Mouse (Mus musculus): Measurements from ENCODE around the gene Dnajc1. TPM values are rescaled to one million over a fixed set of nuclear protein-coding genes. Genes with fewer than 3 reads are reported as not detected.

Gene Dnajc1
- polyA plus RNA-seq, 1 experiment from 2014 or later = 32.9 TPM

GRCm38 (mm10) chr2:18310261-18311104, 82.1 kb downstream of the Dnajc1 start:
- 94% methylated on average over 4 of the region's 4 CpGs for WGBS
- H3K4me2 ChIP-seq (ENCODE audit: low read depth, low read length) = no peak overlapping the region
- no peak for ATAC-seq (ENCODE audit: low read depth)
- H3K4me3 ChIP-seq (ENCODE audit: low read length) = no peak overlapping the region
- no peaks in the 10 kb centered on the region for H3K9me3 ChIP-seq (ENCODE audit: control insufficient read depth, low read length)
- no peaks in the 10 kb centered on the region for H3K27me3 ChIP-seq (ENCODE audit: control insufficient read depth, insufficient read depth, low read depth, low read length)
- no peaks in the 10 kb centered on the region for H3K36me3 ChIP-seq (ENCODE audit: control insufficient read depth, insufficient read depth, low read length)
- H3K4me1 ChIP-seq (replicated peaks; ENCODE audit: control insufficient read depth, insufficient read depth, low read length) = no peaks in the 10 kb centered on the region
- no peak overlapping the region for H3K9ac ChIP-seq (ENCODE audit: low read length)
- H3K27ac ChIP-seq (ENCODE audit: low read length) = no peak overlapping the region

DNA sequence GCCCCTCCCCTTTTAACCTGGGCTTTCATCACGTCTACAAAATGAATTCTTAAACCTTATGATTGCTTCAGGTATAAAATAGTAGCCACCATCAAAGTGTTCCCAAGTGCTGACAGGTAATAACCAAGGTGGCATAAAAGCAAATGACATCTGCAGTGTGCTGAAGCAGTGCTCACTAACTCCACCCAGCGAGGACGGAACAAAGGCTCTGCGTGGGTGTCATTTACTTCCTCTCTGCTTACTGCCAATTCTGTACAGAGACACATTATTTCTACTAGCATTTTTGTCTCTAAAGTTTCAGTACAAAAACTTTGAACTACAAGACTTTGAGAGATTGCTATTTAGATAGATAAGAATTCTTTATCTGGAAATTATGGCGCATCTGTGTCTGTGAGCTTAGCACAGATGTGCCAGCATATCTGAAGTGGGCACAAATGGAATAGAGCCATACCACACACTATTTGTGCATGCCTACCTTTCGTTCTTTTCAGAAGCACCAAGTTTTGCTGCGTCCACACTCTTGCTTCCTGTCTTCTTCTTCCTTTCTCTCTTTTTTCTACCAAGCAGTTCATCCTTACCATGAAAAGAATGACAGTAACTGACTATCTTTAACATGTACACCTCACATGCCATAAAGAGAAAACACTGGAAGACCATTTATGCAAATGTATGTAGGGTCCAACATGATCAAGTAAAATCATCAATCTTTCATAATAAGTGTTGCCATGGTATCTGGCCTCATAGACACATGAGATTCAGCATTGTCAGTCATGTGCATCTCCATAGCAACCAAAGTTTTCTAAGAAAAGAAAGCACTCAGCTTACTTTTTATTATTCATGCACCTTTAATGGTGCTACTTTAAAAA, 85.0 kb downstream of the Dnajc1 start:
- ATAC-seq (ENCODE audit: low read depth) = no peak
- Histone ChIP-seq H3K27ac (ENCODE audit: low read length) (no peak overlapping the region), H3K4me3 (ENCODE audit: low read length) (no peak overlapping the region), H3K4me1 (replicated peaks; ENCODE audit: control insufficient read depth, insufficient read depth, low read length) (no peaks in the 10 kb centered on the region), H3K27me3 (ENCODE audit: control insufficient read depth, insufficient read depth, low read depth, low read length) (no peaks in the 10 kb centered on the region), H3K4me2 (ENCODE audit: low read depth, low read length) (no peak overlapping the region), H3K36me3 (ENCODE audit: control insufficient read depth, insufficient read depth, low read length) (no peaks in the 10 kb centered on the region), H3K9me3 (ENCODE audit: control insufficient read depth, low read length) (no peaks in the 10 kb centered on the region), H3K9ac (ENCODE audit: low read length) (no peak overlapping the region)
- 75% methylated on average over 7 of the region's 7 CpGs for WGBS

GRCm38 (mm10) chr2:18300949-18301348, 91.7 kb downstream of the Dnajc1 start:
- no peak overlapping the region for H3K9ac ChIP-seq (ENCODE audit: low read length)
- no peak overlapping the region for H3K4me2 ChIP-seq (ENCODE audit: low read depth, low read length)
- H3K4me3 ChIP-seq (ENCODE audit: low read length) = no peak overlapping the region
- ATAC-seq (ENCODE audit: low read depth) = no peak
- H3K27me3 ChIP-seq (ENCODE audit: control insufficient read depth, insufficient read depth, low read depth, low read length) = no peaks in the 10 kb centered on the region
- no peaks in the 10 kb centered on the region for H3K9me3 ChIP-seq (ENCODE audit: control insufficient read depth, low read length)
- H3K36me3 ChIP-seq (ENCODE audit: control insufficient read depth, insufficient read depth, low read length) = peaks cover 5% of the 10 kb centered on the region
- no peaks in the 10 kb centered on the region for H3K4me1 ChIP-seq (replicated peaks; ENCODE audit: control insufficient read depth, insufficient read depth, low read length)
- 78% methylated on average over 3 of the region's 3 CpGs for WGBS
- no peak overlapping the region for H3K27ac ChIP-seq (ENCODE audit: low read length)

DNA sequence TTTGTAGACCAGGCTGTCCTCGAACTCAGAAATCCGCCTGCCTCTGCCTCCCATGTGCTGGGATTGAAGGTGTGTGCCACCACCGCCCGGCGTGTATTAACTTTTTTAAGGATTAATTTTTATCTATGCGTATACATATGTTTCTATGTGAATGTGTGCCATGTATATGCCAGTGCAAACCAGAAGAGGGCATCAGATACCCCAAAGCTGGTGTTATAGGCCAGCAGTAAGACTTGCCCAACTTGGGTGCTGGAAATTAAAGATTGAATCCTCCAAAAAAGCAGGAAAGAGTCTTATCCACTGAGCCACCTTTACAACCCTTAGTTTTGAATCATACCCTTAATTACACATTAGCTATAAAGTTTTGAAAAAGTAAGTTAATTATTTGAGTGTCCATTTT, 107.5 kb downstream of the Dnajc1 start:
- Histone ChIP-seq H3K4me2 (ENCODE audit: low read depth, low read length) (no peak overlapping the region), H3K27ac (ENCODE audit: low read length) (no peak overlapping the region), H3K4me1 (replicated peaks; ENCODE audit: control insufficient read depth, insufficient read depth, low read length) (no peaks in the 10 kb centered on the region), H3K9me3 (ENCODE audit: control insufficient read depth, low read length) (no peaks in the 10 kb centered on the region), H3K36me3 (ENCODE audit: control insufficient read depth, insufficient read depth, low read length) (peaks cover 4% of the 10 kb centered on the region; the same call in 1 of the 2 replicates), H3K27me3 (ENCODE audit: control insufficient read depth, insufficient read depth, low read depth, low read length) (no peaks in the 10 kb centered on the region), H3K4me3 (ENCODE audit: low read length) (no peak overlapping the region), H3K9ac (ENCODE audit: low read length) (no peak overlapping the region)
- WGBS = 95% methylated on average over 6 of the region's 6 CpGs
- no peak for ATAC-seq (ENCODE audit: low read depth)

DNA sequence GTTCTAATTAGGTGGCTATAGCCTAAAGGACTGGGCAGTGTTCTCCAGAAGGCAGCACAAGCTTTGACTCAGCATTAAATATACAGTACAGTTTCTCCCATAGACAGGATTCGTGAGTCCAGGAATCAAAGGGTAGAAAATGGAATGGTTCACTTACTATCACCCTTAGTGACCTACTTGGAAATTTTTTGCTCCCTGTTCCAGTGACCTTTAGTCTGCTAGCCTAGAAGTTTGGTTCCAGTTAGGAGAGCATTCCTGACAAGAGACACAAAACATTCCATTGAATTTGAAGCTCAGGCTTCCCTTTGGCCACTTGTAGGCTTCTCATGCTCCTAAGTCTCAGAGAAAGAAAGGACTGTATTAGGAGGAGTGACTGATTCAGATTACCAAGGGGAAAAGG, 126.9 kb downstream of the Dnajc1 start:
- no peak overlapping the region for H3K4me2 ChIP-seq (ENCODE audit: low read depth, low read length)
- ATAC-seq (ENCODE audit: low read depth) = no peak
- H3K9ac ChIP-seq (ENCODE audit: low read length) = no peak overlapping the region
- no peak overlapping the region for H3K27ac ChIP-seq (ENCODE audit: low read length)
- 86% methylated on average over 1 of the region's 1 CpGs for WGBS
- no peaks in the 10 kb centered on the region for H3K27me3 ChIP-seq (ENCODE audit: control insufficient read depth, insufficient read depth, low read depth, low read length)
- no peak overlapping the region for H3K4me3 ChIP-seq (ENCODE audit: low read length)
- H3K36me3 ChIP-seq (ENCODE audit: control insufficient read depth, insufficient read depth, low read length) = no peaks in the 10 kb centered on the region
- no peaks in the 10 kb centered on the region for H3K9me3 ChIP-seq (ENCODE audit: control insufficient read depth, low read length)
- H3K4me1 ChIP-seq (replicated peaks; ENCODE audit: control insufficient read depth, insufficient read depth, low read length) = no peaks in the 10 kb centered on the region

DNA sequence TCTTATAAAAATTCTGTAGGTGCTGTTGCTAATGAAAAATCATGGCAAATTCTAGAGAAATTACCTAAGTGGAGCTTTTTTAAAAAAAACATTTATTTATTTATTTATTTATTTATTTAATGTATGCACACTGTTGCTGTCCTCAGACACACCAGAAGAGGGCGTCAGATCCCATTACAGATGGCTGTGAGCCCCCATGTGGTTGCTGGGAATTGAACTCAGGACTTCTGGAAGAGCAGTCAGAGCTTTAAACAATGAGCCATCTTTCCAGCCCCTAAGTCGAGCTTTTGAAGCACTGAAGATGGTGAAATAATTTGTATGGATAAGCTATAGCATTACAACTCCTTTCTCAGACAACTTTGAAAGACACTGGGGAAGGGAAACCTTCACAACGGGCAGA, 128.1 kb downstream of the Dnajc1 start:
- ATAC-seq (ENCODE audit: low read depth) = no peak

GRCm38 (mm10) chr2:18262298-18262697, 130.3 kb downstream of the Dnajc1 start:
- Histone ChIP-seq H3K27me3 (ENCODE audit: control insufficient read depth, insufficient read depth, low read depth, low read length) (no peaks in the 10 kb centered on the region), H3K36me3 (ENCODE audit: control insufficient read depth, insufficient read depth, low read length) (no peaks in the 10 kb centered on the region), H3K27ac (ENCODE audit: low read length) (no peak overlapping the region), H3K4me2 (ENCODE audit: low read depth, low read length) (no peak overlapping the region), H3K9ac (ENCODE audit: low read length) (no peak overlapping the region), H3K4me1 (replicated peaks; ENCODE audit: control insufficient read depth, insufficient read depth, low read length) (no peaks in the 10 kb centered on the region), H3K4me3 (ENCODE audit: low read length) (no peak overlapping the region), H3K9me3 (ENCODE audit: control insufficient read depth, low read length) (no peaks in the 10 kb centered on the region)
- 36% methylated on average over 1 of the region's 1 CpGs for WGBS
- ATAC-seq (ENCODE audit: low read depth) = no peak

More for the DNA sequence above, 128.1 kb downstream of the Dnajc1 start:
- Histone ChIP-seq H3K27ac (ENCODE audit: low read length) (no peak overlapping the region), H3K4me2 (ENCODE audit: low read depth, low read length) (no peak overlapping the region), H3K9me3 (ENCODE audit: control insufficient read depth, low read length) (no peaks in the 10 kb centered on the region), H3K27me3 (ENCODE audit: control insufficient read depth, insufficient read depth, low read depth, low read length) (no peaks in the 10 kb centered on the region), H3K4me1 (replicated peaks; ENCODE audit: control insufficient read depth, insufficient read depth, low read length) (no peaks in the 10 kb centered on the region), H3K36me3 (ENCODE audit: control insufficient read depth, insufficient read depth, low read length) (no peaks in the 10 kb centered on the region), H3K9ac (ENCODE audit: low read length) (no peak overlapping the region), H3K4me3 (ENCODE audit: low read length) (no peak overlapping the region)
- 75% methylated on average over 3 of the region's 3 CpGs for WGBS

GRCm38 (mm10) chr2:18249224-18249623, 143.4 kb downstream of the Dnajc1 start:
- Histone ChIP-seq H3K4me1 (replicated peaks; ENCODE audit: control insufficient read depth, insufficient read depth, low read length) (no peaks in the 10 kb centered on the region), H3K27ac (ENCODE audit: low read length) (no peak overlapping the region), H3K36me3 (ENCODE audit: control insufficient read depth, insufficient read depth, low read length) (peaks cover 11% of the 10 kb centered on the region), H3K4me3 (ENCODE audit: low read length) (no peak overlapping the region), H3K4me2 (ENCODE audit: low read depth, low read length) (no peak overlapping the region), H3K27me3 (ENCODE audit: control insufficient read depth, insufficient read depth, low read depth, low read length) (no peaks in the 10 kb centered on the region), H3K9me3 (ENCODE audit: control insufficient read depth, low read length) (no peaks in the 10 kb centered on the region; the same call in 1 of the 2 replicates), H3K9ac (ENCODE audit: low read length) (no peak overlapping the region)
- no peak for ATAC-seq (ENCODE audit: low read depth)
- WGBS = 74% methylated on average over 3 of the region's 3 CpGs

DNA sequence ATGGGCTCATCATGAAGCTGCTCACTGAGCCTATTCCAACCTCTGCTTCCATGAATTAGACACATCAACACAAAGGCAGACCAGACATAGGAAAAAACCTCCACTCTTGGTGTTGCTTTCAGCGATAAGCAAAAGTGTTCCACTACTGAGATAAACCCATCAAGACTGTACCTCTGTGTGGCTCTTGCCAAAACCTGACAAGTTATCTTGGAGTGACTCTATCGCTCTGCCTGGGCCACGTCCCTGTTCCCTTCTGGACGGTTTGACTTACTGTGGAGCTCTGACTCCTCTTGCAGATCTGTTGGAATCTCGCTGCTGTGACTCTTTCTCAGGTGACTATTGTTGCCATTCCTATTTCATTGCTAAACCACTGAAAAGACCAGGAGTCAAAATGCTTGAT, 157.1 kb downstream of the Dnajc1 start:
- H3K4me3 ChIP-seq (ENCODE audit: low read length) = no peak overlapping the region
- no peak overlapping the region for H3K9ac ChIP-seq (ENCODE audit: low read length)
- 87% methylated on average over 5 of the region's 5 CpGs for WGBS
- no peaks in the 10 kb centered on the region for H3K9me3 ChIP-seq (ENCODE audit: control insufficient read depth, low read length)
- H3K27ac ChIP-seq (ENCODE audit: low read length) = no peak overlapping the region
- no peak overlapping the region for H3K4me2 ChIP-seq (ENCODE audit: low read depth, low read length)
- H3K4me1 ChIP-seq (replicated peaks; ENCODE audit: control insufficient read depth, insufficient read depth, low read length) = no peaks in the 10 kb centered on the region
- no peak for ATAC-seq (ENCODE audit: low read depth)
- no peaks in the 10 kb centered on the region for H3K36me3 ChIP-seq (ENCODE audit: control insufficient read depth, insufficient read depth, low read length)
- H3K27me3 ChIP-seq (ENCODE audit: control insufficient read depth, insufficient read depth, low read depth, low read length) = no peaks in the 10 kb centered on the region
